Mouse (Mus musculus) hindbrain, embryonic 13.5 days (tissue): ENCODE measurements around the gene Tmem178b. TPM values are rescaled to one million over a fixed set of nuclear protein-coding genes. Genes with fewer than 3 reads are reported as not detected.
A peak's percentile ranks its signal among the peaks of the same experiment; 100 is the strongest.

ENCODE experiments used
- ATAC-seq: fragments of 200-750 bp; cut with Nextera tagmentation; 2 replicates; pipeline ENCODE4 v1.8.0; 2017; ENCODE audit warnings: moderate TSS enrichment; ENCODE audit not compliant: low FRiP score
- H3K27ac ChIP-seq: fragments of 300-500 bp; sonication (generic); 2 replicates; pipeline ENCODE4 v1.5.1; 2015; ENCODE audit warnings: inconsistent platforms, mild to moderate bottlenecking, moderate library complexity
- H3K27me3 ChIP-seq: fragments of 300-500 bp; sonication (generic); 2 replicates; pipeline ENCODE4 v1.6.1; 2015; ENCODE audit warnings: mild to moderate bottlenecking, inconsistent platforms
- H3K36me3 ChIP-seq: fragments of 300-500 bp; sonication (generic); 2 replicates; pipeline ENCODE4 v1.6.1; 2015; ENCODE audit warnings: mild to moderate bottlenecking, inconsistent platforms
- H3K4me1 ChIP-seq: fragments of 300-500 bp; sonication (generic); replicated peaks from 2 replicates; pipeline ENCODE4 v1.6.1; 2015; ENCODE audit warnings: inconsistent platforms
- H3K4me2 ChIP-seq: fragments of 300-500 bp; sonication (generic); 2 replicates; pipeline ENCODE4 v1.6.1; 2015; ENCODE audit warnings: inconsistent platforms, mild to moderate bottlenecking, moderate library complexity
- H3K4me3 ChIP-seq: fragments of 300-500 bp; sonication (generic); 2 replicates; pipeline ENCODE4 v1.5.1; 2015; ENCODE audit warnings: mild to moderate bottlenecking, inconsistent platforms
- H3K9ac ChIP-seq: fragments of 300-500 bp; sonication (generic); 2 replicates; pipeline ENCODE4 v1.6.1; 2015; ENCODE audit warnings: mild to moderate bottlenecking, inconsistent platforms
- H3K9me3 ChIP-seq: fragments of 300-500 bp; sonication (generic); 2 replicates; pipeline ENCODE4 v1.6.1; 2016; ENCODE audit warnings: inconsistent platforms
- WGBS: fragments of 180-500 bp; shearing (Covaris S2); methylation state at CpG from one replicate; pipeline ENCODE4 v1.1.7; 2015; 5-methylcytosine and 5-hydroxymethylcytosine counted together
- polyA plus RNA-seq: library from polyadenylated mRNA; unstranded; fragments of >200 nt; fragmentation: Nextera tagmentation; extraction: Ambion mirVana; gene quantifications from 2 replicates; pipeline ENCODE4 v1.2.1, GENCODE M21; 2015

Gene Tmem178b
- polyA plus RNA-seq, 1 experiment from 2014 or later = 31.9 TPM

GRCm38 (mm10) chr6:40068467-40068866 is 195.4 kb downstream of the Tmem178b start:
- Histone ChIP-seq H3K9me3 (no peaks in the 10 kb centered on the region), H3K4me3 (no peak overlapping the region), H3K27me3 (no peaks in the 10 kb centered on the region), H3K4me2 (no peak overlapping the region), H3K4me1 (peaks cover 16% of the 10 kb centered on the region), H3K9ac (no peak overlapping the region), H3K27ac (peak overlapping the region; percentile 60; the same call in 1 of the 2 replicates), H3K36me3 (no peaks in the 10 kb centered on the region)
- ATAC-seq = no peak
- WGBS = 68% methylated on average over 6 of the region's 6 CpGs

- Histone ChIP-seq H3K4me2 (no peak overlapping the region), H3K27ac (peak overlapping the region; percentile 9; the same call in 1 of the 2 replicates), H3K9me3 (no peaks in the 10 kb centered on the region), H3K4me1 (peaks cover 23% of the 10 kb centered on the region), H3K27me3 (no peaks in the 10 kb centered on the region), H3K4me3 (no peak overlapping the region), H3K36me3 (no peaks in the 10 kb centered on the region), H3K9ac (no peak overlapping the region)
- no peak for ATAC-seq
- 67% methylated on average over 3 of the region's 3 CpGs for WGBS
Measured at GRCm38 (mm10) chr6:40071007-40071406, 197.9 kb downstream of the Tmem178b start.

- Histone ChIP-seq H3K9ac (no peak overlapping the region), H3K4me3 (no peak overlapping the region), H3K9me3 (no peaks in the 10 kb centered on the region), H3K27ac (peak overlapping the region; percentile 67; the same call in 1 of the 2 replicates), H3K36me3 (no peaks in the 10 kb centered on the region), H3K4me2 (no peak overlapping the region), H3K27me3 (no peaks in the 10 kb centered on the region), H3K4me1 (peaks cover 24% of the 10 kb centered on the region)
- 23% methylated on average over 1 of the region's 1 CpGs for WGBS
- ATAC-seq = no peak
Measured at GRCm38 (mm10) chr6:40076089-40076488, 203.0 kb downstream of the Tmem178b start.

GRCm38 (mm10) chr6:40076670-40077313 is 203.7 kb downstream of the Tmem178b start:
- Histone ChIP-seq H3K4me3 (no peak overlapping the region), H3K27ac (no peak overlapping the region), H3K4me1 (peaks cover 23% of the 10 kb centered on the region), H3K9ac (no peak overlapping the region), H3K27me3 (no peaks in the 10 kb centered on the region), H3K9me3 (no peaks in the 10 kb centered on the region), H3K36me3 (no peaks in the 10 kb centered on the region), H3K4me2 (no peak overlapping the region)
- ATAC-seq = no peak
- 85% methylated on average over 5 of the region's 5 CpGs for WGBS

GRCm38 (mm10) chr6:40078353-40078752 is 205.3 kb downstream of the Tmem178b start:
- Histone ChIP-seq H3K36me3 (no peaks in the 10 kb centered on the region), H3K4me1 (peaks cover 31% of the 10 kb centered on the region), H3K4me3 (no peak overlapping the region), H3K4me2 (no peak overlapping the region), H3K9me3 (no peaks in the 10 kb centered on the region), H3K27ac (no peak overlapping the region), H3K27me3 (no peaks in the 10 kb centered on the region), H3K9ac (no peak overlapping the region)
- ATAC-seq = no peak
- WGBS = 90% methylated on average over 3 of the region's 3 CpGs

GRCm38 (mm10) chr6:40083726-40084125 is 210.7 kb downstream of the Tmem178b start:
- peaks cover 17% of the 10 kb centered on the region; the same call in 1 of the 2 replicates for H3K4me1 ChIP-seq
- H3K9me3 ChIP-seq = no peaks in the 10 kb centered on the region
- H3K4me3 ChIP-seq = no peak overlapping the region
- no peak overlapping the region for H3K27ac ChIP-seq
- no peaks in the 10 kb centered on the region for H3K27me3 ChIP-seq
- no peak for ATAC-seq
- no peak overlapping the region for H3K4me2 ChIP-seq
- 87% methylated on average over 3 of the region's 3 CpGs for WGBS
- H3K9ac ChIP-seq = no peak overlapping the region
- H3K36me3 ChIP-seq = no peaks in the 10 kb centered on the region

GRCm38 (mm10) chr6:40091250-40091651 is 218.2 kb downstream of the Tmem178b start:
- Histone ChIP-seq H3K4me2 (no peak overlapping the region), H3K4me1 (peaks cover 14% of the 10 kb centered on the region), H3K4me3 (no peak overlapping the region), H3K9ac (no peak overlapping the region), H3K27ac (peak overlapping the region; percentile 55; the same call in 1 of the 2 replicates), H3K9me3 (no peaks in the 10 kb centered on the region), H3K36me3 (no peaks in the 10 kb centered on the region), H3K27me3 (no peaks in the 10 kb centered on the region)
- WGBS = 24% methylated on average over 5 of the region's 5 CpGs
- peak; percentile 40; the same call in 1 of the 2 replicates for ATAC-seq

GRCm38 (mm10) chr6:40098498-40098897 is 225.4 kb downstream of the Tmem178b start:
- Histone ChIP-seq H3K9me3 (no peaks in the 10 kb centered on the region), H3K4me1 (peaks cover 15% of the 10 kb centered on the region), H3K4me3 (no peak overlapping the region), H3K4me2 (no peak overlapping the region), H3K27ac (no peak overlapping the region), H3K9ac (no peak overlapping the region), H3K36me3 (no peaks in the 10 kb centered on the region), H3K27me3 (no peaks in the 10 kb centered on the region)
- no peak for ATAC-seq
- 84% methylated on average over 2 of the region's 2 CpGs for WGBS

- ATAC-seq = no peak
- Histone ChIP-seq H3K4me2 (no peak overlapping the region), H3K4me1 (peaks cover 22% of the 10 kb centered on the region), H3K4me3 (no peak overlapping the region), H3K9ac (no peak overlapping the region), H3K9me3 (no peaks in the 10 kb centered on the region), H3K27me3 (no peaks in the 10 kb centered on the region), H3K27ac (no peak overlapping the region), H3K36me3 (no peaks in the 10 kb centered on the region)
- WGBS = 95% methylated on average over 4 of the region's 4 CpGs
Measured at GRCm38 (mm10) chr6:40101785-40102184, 228.7 kb downstream of the Tmem178b start.

- no peak for ATAC-seq
- WGBS = 30% methylated on average over 4 of the region's 4 CpGs
Measured at GRCm38 (mm10) chr6:40102863-40103262, 229.8 kb downstream of the Tmem178b start.

GRCm38 (mm10) chr6:40110029-40110428 is 237.0 kb downstream of the Tmem178b start:
- whole genome bisulfite sequencing = 81% methylated on average over 5 of the region's 5 CpGs

More at GRCm38 (mm10) chr6:40102863-40103262, 229.8 kb downstream of the Tmem178b start:
- no peak overlapping the region for H3K4me2 ChIP-seq
- H3K4me3 ChIP-seq = no peak overlapping the region
- H3K4me1 ChIP-seq = peaks cover 22% of the 10 kb centered on the region
- no peaks in the 10 kb centered on the region for H3K36me3 ChIP-seq
- peak overlapping the region; percentile 50 for H3K27ac ChIP-seq
- H3K9me3 ChIP-seq = no peaks in the 10 kb centered on the region
- no peaks in the 10 kb centered on the region for H3K27me3 ChIP-seq
- H3K9ac ChIP-seq = no peak overlapping the region

GRCm38 (mm10) chr6:40110729-40111128 is 237.7 kb downstream of the Tmem178b start:
- H3K9ac ChIP-seq = no peak overlapping the region
- H3K36me3 ChIP-seq = no peaks in the 10 kb centered on the region
- 74% methylated on average over 2 of the region's 2 CpGs for WGBS
- no peak for ATAC-seq
- H3K9me3 ChIP-seq = no peaks in the 10 kb centered on the region
- peaks cover 30% of the 10 kb centered on the region for H3K4me1 ChIP-seq
- no peak overlapping the region for H3K4me3 ChIP-seq
- H3K27me3 ChIP-seq = no peaks in the 10 kb centered on the region
- no peak overlapping the region for H3K4me2 ChIP-seq
- no peak overlapping the region for H3K27ac ChIP-seq

More at GRCm38 (mm10) chr6:40110029-40110428, 237.0 kb downstream of the Tmem178b start:
- no peak overlapping the region for H3K4me2 ChIP-seq
- H3K9me3 ChIP-seq = no peaks in the 10 kb centered on the region
- H3K9ac ChIP-seq = no peak overlapping the region
- no peak overlapping the region for H3K27ac ChIP-seq
- peaks cover 23% of the 10 kb centered on the region for H3K4me1 ChIP-seq
- no peaks in the 10 kb centered on the region for H3K36me3 ChIP-seq
- ATAC-seq = no peak
- H3K27me3 ChIP-seq = no peaks in the 10 kb centered on the region
- no peak overlapping the region for H3K4me3 ChIP-seq

- ATAC-seq = no peak
- 88% methylated on average over 10 of the region's 10 CpGs for WGBS
- H3K27me3 ChIP-seq = no peaks in the 10 kb centered on the region
- peaks cover 40% of the 10 kb centered on the region for H3K4me1 ChIP-seq
- no peaks in the 10 kb centered on the region for H3K36me3 ChIP-seq
- H3K9me3 ChIP-seq = no peaks in the 10 kb centered on the region
- H3K4me2 ChIP-seq = no peak overlapping the region
- H3K9ac ChIP-seq = no peak overlapping the region
- no peak overlapping the region for H3K4me3 ChIP-seq
- 0 out of 2 replicates have a peak overlapping the region, but pooled peaks have one; percentile 41 for H3K27ac ChIP-seq
Measured at GRCm38 (mm10) chr6:40112488-40112887, 239.4 kb downstream of the Tmem178b start.
